8 mouse cellular contexts compared by ENCODE assay signal in genomic region chr6:35988891-35989290, GRCm38 (mm10).
A peak's percentile ranks its signal among the peaks of the same experiment; 100 is the strongest.
DNase-seq lines count a peak whose midpoint lies in the region; ATAC-seq and TF ChIP-seq lines count a peak whose summit lies in the region.

No protein-coding gene starts in this region.

- H3K27me3 ChIP-seq in hindbrain, embryonic 15.5 days: no peaks in the 10 kb centered on the region
- no peaks in the 10 kb centered on the region for H3K27me3 ChIP-seq in hindbrain, embryonic 13.5 days
- H3K27me3 ChIP-seq in intestine, postnatal 0 days (replicated peaks; ENCODE audit: control insufficient read depth, insufficient read depth, low read length): no peaks in the 10 kb centered on the region
- no peaks in the 10 kb centered on the region for H3K27me3 ChIP-seq in kidney, embryonic 14.5 days (ENCODE audit: control insufficient read depth, insufficient read depth, low read length)

- 52% methylated on average over 3 of the region's 3 CpGs for WGBS in hindbrain, embryonic 15.5 days
- 66% methylated on average over 3 of the region's 3 CpGs for WGBS in hindbrain, embryonic 13.5 days
- 65% methylated on average over 3 of the region's 3 CpGs for WGBS in intestine, postnatal 0 days
- WGBS in kidney, embryonic 14.5 days: 70% methylated on average over 3 of the region's 3 CpGs

- H3K4me2 ChIP-seq in hindbrain, embryonic 15.5 days: no peak overlapping the region
- H3K4me2 ChIP-seq in hindbrain, embryonic 13.5 days: no peak overlapping the region
- no peak overlapping the region for H3K4me2 ChIP-seq in intestine, postnatal 0 days (replicated peaks; ENCODE audit: low read depth)
- H3K4me2 ChIP-seq in kidney, embryonic 14.5 days (replicated peaks; ENCODE audit: low read depth, low read length): no peak overlapping the region

- ATAC-seq in hindbrain, embryonic 15.5 days (ENCODE audit: low FRiP score, low read depth): peak; percentile 63; the same call in 1 of the 2 replicates
- no peak for ATAC-seq in hindbrain, embryonic 13.5 days (ENCODE audit: low FRiP score)
- peak; percentile 100 for ATAC-seq in common myeloid progenitor, adult 5-6 weeks (replicated peaks; ENCODE audit: low read depth, poor library complexity, severe bottlenecking)
- peak; percentile 92 to 95 for ATAC-seq in hematopoietic stem cell, adult 5-6 weeks (replicated peaks in 1 of 2; ENCODE audit: insufficient read depth in 1 of 2, low FRiP score in 2 of 2, low TSS enrichment in 1 of 2, low read depth in 1 of 2, poor library complexity in 2 of 2, severe bottlenecking in 2 of 2)
- no peak for ATAC-seq in intestine, postnatal 0 days
- no peak for ATAC-seq in kidney, embryonic 14.5 days (ENCODE audit: low FRiP score, low TSS enrichment)

- H3K27ac ChIP-seq in hindbrain, embryonic 15.5 days (replicated peaks): no peak overlapping the region
- H3K27ac ChIP-seq in hindbrain, embryonic 13.5 days: no peak overlapping the region
- H3K27ac ChIP-seq in intestine, postnatal 0 days (ENCODE audit: low read depth, low read length): no peak overlapping the region
- H3K27ac ChIP-seq in kidney, embryonic 14.5 days (ENCODE audit: low read depth, low read length): no peak overlapping the region

- DNase-seq in lung, postnatal 4 days: peak; percentile 24 to 61
- DNase-seq in gastrocnemius, postnatal 25 days: no peak

- H3K36me3 ChIP-seq in hindbrain, embryonic 15.5 days: no peaks in the 10 kb centered on the region
- no peaks in the 10 kb centered on the region for H3K36me3 ChIP-seq in hindbrain, embryonic 13.5 days
- H3K36me3 ChIP-seq in intestine, postnatal 0 days (ENCODE audit: control insufficient read depth, insufficient read depth): no peaks in the 10 kb centered on the region
- H3K36me3 ChIP-seq in kidney, embryonic 14.5 days (ENCODE audit: control insufficient read depth, insufficient read depth, low read length): no peaks in the 10 kb centered on the region

- TF ChIP-seq CTCF in intestine, postnatal 0 days (IDR thresholded peaks at IDR 0.05; ENCODE audit: low read depth): no peak

- no peaks in the 10 kb centered on the region for H3K4me1 ChIP-seq in hindbrain, embryonic 15.5 days (replicated peaks)
- H3K4me1 ChIP-seq in hindbrain, embryonic 13.5 days (replicated peaks): no peaks in the 10 kb centered on the region
- no peaks in the 10 kb centered on the region for H3K4me1 ChIP-seq in intestine, postnatal 0 days (replicated peaks; ENCODE audit: control insufficient read depth, insufficient read depth, low read length)
- no peaks in the 10 kb centered on the region for H3K4me1 ChIP-seq in kidney, embryonic 14.5 days (ENCODE audit: control insufficient read depth, insufficient read depth, low read length)

- no peaks in the 10 kb centered on the region for H3K9me3 ChIP-seq in hindbrain, embryonic 15.5 days
- no peaks in the 10 kb centered on the region for H3K9me3 ChIP-seq in hindbrain, embryonic 13.5 days
- H3K9me3 ChIP-seq in intestine, postnatal 0 days (ENCODE audit: control insufficient read depth): no peaks in the 10 kb centered on the region
- no peaks in the 10 kb centered on the region for H3K9me3 ChIP-seq in kidney, embryonic 14.5 days (ENCODE audit: control insufficient read depth, low read length)

- no peak overlapping the region for H3K9ac ChIP-seq in hindbrain, embryonic 15.5 days
- no peak overlapping the region for H3K9ac ChIP-seq in hindbrain, embryonic 13.5 days
- no peak overlapping the region for H3K9ac ChIP-seq in intestine, postnatal 0 days (ENCODE audit: low read depth, low read length)
- no peak overlapping the region for H3K9ac ChIP-seq in kidney, embryonic 14.5 days (ENCODE audit: low read depth, low read length)

- no peak overlapping the region for H3K4me3 ChIP-seq in hindbrain, embryonic 15.5 days
- no peak overlapping the region for H3K4me3 ChIP-seq in hindbrain, embryonic 13.5 days
- no peak overlapping the region for H3K4me3 ChIP-seq in intestine, postnatal 0 days (ENCODE audit: low read depth, low read length)
- no peak overlapping the region for H3K4me3 ChIP-seq in kidney, embryonic 14.5 days (ENCODE audit: low read length)

Comparison
In these comparisons a context has a peak if more than half of its experiments do, and no peak if none do; other contexts are left out.
1. ATAC-seq: peak in hindbrain, embryonic 15.5 days (single experiment), common myeloid progenitor, adult 5-6 weeks (single experiment) and hematopoietic stem cell, adult 5-6 weeks (2 of 2); none in hindbrain, embryonic 13.5 days (single experiment), intestine, postnatal 0 days (single experiment) and kidney, embryonic 14.5 days (single experiment).